Mouse (Mus musculus): ENCODE measurements around the gene Neurl4. TPM values are rescaled to one million over a fixed set of nuclear protein-coding genes. Genes with fewer than 3 reads are reported as not detected.
A peak's percentile ranks its signal among the peaks of the same experiment; 100 is the strongest.
"Not testable (repeated sequence)": the region's sequence is repeated elsewhere in the genome, so short reads cannot be mapped to it uniquely, and the experiment has no call there.

The Neurl4 gene
- polyA plus RNA-seq, 1 experiment from 2014 or later = 19.9 TPM

DNA sequence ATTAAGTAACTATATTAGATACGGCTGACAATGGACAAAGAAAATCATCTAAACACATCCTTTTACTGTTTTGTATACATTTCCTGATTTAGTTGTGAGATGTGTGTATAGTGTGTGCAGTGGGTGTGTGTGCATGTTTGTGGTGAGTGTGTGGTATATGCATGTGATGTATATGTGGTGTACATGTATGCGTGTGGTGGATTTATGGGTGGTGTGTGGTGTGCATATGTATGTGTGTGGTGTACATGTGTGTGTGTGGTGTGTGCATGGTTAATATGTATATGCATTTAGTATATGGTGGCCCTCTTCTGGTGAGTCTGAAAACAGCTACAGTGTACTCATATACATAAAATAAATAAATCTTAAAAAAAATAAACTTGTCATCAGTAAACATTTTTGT lies 26.6 kb downstream of the Neurl4 start:
- no peak for ATAC-seq (ENCODE audit: low FRiP score, low read depth)
- H3K4me1 ChIP-seq (replicated peaks) = peaks cover 5% of the 10 kb centered on the region
- no peaks in the 10 kb centered on the region for H3K27me3 ChIP-seq
- H3K9me3 ChIP-seq = no peaks in the 10 kb centered on the region
- no peak overlapping the region for H3K4me3 ChIP-seq
- 98% methylated on average over 2 of the region's 2 CpGs for WGBS
- H3K9ac ChIP-seq = no peak overlapping the region
- no peaks in the 10 kb centered on the region for H3K36me3 ChIP-seq
- no peak overlapping the region for H3K27ac ChIP-seq (replicated peaks)
- no peak overlapping the region for H3K4me2 ChIP-seq

DNA sequence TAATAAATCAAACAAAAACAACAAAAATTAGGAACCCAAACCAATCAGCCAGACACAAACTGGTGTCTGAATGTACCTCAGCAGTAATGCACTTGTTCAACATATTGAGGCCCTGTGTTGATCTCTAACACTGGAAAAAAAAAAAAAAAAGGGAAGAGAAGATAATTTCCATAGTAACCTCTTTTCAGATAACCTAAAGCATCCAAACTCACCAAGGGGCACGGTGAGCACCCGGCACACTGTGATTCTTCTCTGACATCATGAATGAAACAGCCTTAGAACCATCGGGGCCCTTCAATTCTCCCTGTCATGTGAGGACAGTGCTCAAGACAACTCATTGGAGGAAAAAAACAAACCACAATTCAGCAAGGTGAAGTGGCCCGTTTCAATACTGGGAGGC lies 28.8 kb downstream of the Neurl4 start:
- no peaks in the 10 kb centered on the region for H3K27me3 ChIP-seq
- H3K9me3 ChIP-seq = no peaks in the 10 kb centered on the region
- no peak overlapping the region for H3K27ac ChIP-seq (replicated peaks)
- H3K36me3 ChIP-seq = no peaks in the 10 kb centered on the region
- H3K9ac ChIP-seq = no peak overlapping the region
- no peak for ATAC-seq (ENCODE audit: low FRiP score, low read depth)
- WGBS = 87% methylated on average over 4 of the region's 4 CpGs
- no peak overlapping the region for H3K4me2 ChIP-seq
- no peak overlapping the region for H3K4me3 ChIP-seq
- H3K4me1 ChIP-seq (replicated peaks) = peaks cover 7% of the 10 kb centered on the region

DNA sequence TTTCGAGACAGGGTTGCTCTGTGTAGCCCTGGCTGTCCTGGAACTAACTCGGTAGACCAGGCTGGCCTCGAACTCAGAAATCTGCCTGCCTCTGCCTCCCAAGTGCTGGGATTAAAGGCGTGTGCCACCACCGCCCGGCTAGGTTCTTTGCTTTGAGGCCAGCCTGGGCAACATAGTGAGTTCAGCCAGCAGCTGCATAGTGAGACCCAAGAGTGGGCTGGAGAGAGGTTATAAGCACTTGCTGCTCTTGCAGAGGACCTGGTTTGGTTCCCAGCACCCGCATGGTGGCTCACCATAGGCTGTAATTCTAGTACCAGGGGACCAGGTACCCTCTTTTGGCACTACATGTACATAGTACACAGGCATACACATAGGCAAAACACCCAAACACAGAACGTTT lies 29.3 kb downstream of the Neurl4 start:
- not testable (repeated sequence) for ATAC-seq (ENCODE audit: low FRiP score, low read depth); H3K4me3 ChIP-seq; H3K36me3 ChIP-seq; H3K9me3 ChIP-seq; H3K27ac ChIP-seq (replicated peaks); H3K9ac ChIP-seq; H3K4me2 ChIP-seq; H3K27me3 ChIP-seq
- 87% methylated on average over 8 of the region's 8 CpGs for WGBS
- H3K4me1 ChIP-seq (replicated peaks) = peaks cover 11% of the 10 kb centered on the region

DNA sequence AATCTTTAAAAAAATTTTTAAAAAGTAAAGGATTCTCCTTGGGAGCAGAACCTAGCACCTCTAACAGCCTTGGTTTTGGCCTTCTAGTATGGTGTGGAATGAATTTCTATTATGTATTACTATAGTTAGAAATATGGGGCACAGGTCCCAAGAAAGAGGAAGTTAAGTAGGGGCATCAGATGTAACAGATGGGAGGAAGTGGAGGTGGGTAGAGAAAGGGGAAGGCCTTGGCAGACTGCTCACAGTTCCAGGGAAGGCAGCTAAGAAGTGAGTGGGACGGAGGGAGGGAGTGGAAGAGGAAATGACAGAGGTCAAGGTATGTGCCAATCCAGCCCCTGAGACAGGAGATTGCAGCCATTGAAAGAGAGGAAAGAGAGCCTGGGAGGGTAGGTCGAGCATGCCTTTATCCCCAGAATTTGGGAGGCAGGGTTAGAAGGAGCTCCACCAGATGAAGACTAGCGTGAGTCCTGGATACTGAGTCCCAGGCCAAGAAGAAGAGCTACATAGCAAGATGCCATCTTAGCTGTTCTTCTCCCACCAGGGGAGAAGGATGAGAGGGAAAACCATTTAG lies 30.2 kb downstream of the Neurl4 start:
- H3K4me3 ChIP-seq = no peak overlapping the region
- 0 out of 2 replicates have a peak, but pooled peaks cover 2% of the 10 kb centered on the region for H3K27me3 ChIP-seq
- no peak for ATAC-seq (ENCODE audit: low FRiP score, low read depth)
- no peak overlapping the region for H3K27ac ChIP-seq (replicated peaks)
- H3K36me3 ChIP-seq = no peaks in the 10 kb centered on the region
- H3K4me2 ChIP-seq = no peak overlapping the region
- WGBS = 75% methylated on average over 3 of the region's 3 CpGs
- H3K9me3 ChIP-seq = no peaks in the 10 kb centered on the region
- no peak overlapping the region for H3K9ac ChIP-seq
- peaks cover 18% of the 10 kb centered on the region for H3K4me1 ChIP-seq (replicated peaks)

DNA sequence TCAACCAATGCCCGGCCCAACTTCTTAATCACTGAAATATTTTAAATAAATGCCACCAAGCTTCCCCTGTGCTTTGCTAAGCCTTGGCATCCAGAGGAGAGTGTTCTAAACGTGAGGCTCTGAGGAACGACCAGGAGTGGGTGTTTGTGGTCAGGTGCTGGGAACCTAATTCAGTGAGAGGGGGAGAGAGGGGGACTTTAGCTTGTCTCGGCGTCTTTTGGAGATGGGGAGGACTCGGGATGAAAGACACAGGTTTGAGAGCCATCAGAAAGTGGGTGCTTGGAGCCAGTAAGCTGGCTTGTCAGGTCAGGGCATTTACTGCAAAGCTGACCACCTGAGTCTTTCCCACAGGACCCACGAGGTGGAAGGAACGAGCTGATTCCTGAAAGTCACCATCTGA lies 30.9 kb downstream of the Neurl4 start:
- H3K4me1 ChIP-seq (replicated peaks) = peaks cover 25% of the 10 kb centered on the region
- WGBS = 78% methylated on average over 8 of the region's 8 CpGs
- peaks cover 3% of the 10 kb centered on the region for H3K27me3 ChIP-seq
- no peak overlapping the region for H3K4me2 ChIP-seq
- no peak for ATAC-seq (ENCODE audit: low FRiP score, low read depth)
- no peaks in the 10 kb centered on the region for H3K36me3 ChIP-seq
- no peak overlapping the region for H3K4me3 ChIP-seq
- H3K9ac ChIP-seq = no peak overlapping the region
- no peak overlapping the region for H3K27ac ChIP-seq (replicated peaks)
- no peaks in the 10 kb centered on the region for H3K9me3 ChIP-seq

DNA sequence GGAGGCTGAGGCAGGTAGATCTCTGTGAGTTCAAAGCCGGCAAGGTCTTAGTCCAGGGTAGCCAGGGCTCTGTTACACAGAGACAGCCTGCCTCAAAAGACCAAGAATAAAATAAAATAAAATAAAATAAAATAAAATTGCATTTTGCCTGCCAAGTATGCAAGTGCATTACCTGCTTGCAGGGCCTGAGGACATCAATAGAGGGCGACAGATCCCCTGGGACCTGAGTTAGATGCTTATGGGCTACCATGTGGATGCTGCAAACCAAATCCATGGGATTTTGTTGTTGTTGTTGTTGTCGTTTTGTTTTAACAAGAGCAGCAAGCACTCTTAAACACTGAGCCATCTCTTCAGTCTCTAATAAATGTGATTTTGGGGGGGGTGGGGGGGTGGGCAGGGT lies 31.4 kb downstream of the Neurl4 start:
- ATAC-seq (ENCODE audit: low FRiP score, low read depth) = no peak
- peaks cover 28% of the 10 kb centered on the region for H3K4me1 ChIP-seq (replicated peaks)
- H3K27ac ChIP-seq (replicated peaks) = no peak overlapping the region
- 42% methylated on average over 3 of the region's 3 CpGs for WGBS
- H3K27me3 ChIP-seq = peaks cover 8% of the 10 kb centered on the region
- H3K4me3 ChIP-seq = no peak overlapping the region
- H3K36me3 ChIP-seq = no peaks in the 10 kb centered on the region
- no peak overlapping the region for H3K4me2 ChIP-seq
- H3K9ac ChIP-seq = no peak overlapping the region
- H3K9me3 ChIP-seq = no peaks in the 10 kb centered on the region

DNA sequence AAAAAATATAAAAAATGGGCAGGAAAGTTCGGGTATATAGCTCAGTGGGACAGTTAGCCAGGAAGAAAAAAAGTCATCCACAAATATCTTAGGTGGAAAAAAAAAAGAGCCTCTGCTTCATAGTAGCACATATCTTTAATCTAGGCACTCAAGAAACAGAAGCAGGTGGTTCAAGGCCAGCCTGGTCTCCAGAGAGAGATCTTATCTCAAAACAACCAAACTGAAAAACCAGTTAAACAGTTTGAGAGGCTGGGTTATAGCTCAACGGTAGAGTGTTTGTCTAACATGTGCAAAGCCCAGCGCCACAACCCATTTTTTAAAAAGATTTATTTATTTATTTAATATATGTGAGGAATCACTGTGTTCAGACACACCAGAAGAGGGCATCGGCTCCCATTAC lies 32.2 kb downstream of the Neurl4 start:
- H3K9me3 ChIP-seq = no peaks in the 10 kb centered on the region
- no peak for ATAC-seq (ENCODE audit: low FRiP score, low read depth)
- no peak overlapping the region for H3K4me2 ChIP-seq
- peaks cover 16% of the 10 kb centered on the region for H3K27me3 ChIP-seq
- peaks cover 28% of the 10 kb centered on the region for H3K4me1 ChIP-seq (replicated peaks)
- no peaks in the 10 kb centered on the region for H3K36me3 ChIP-seq
- no peak overlapping the region for H3K9ac ChIP-seq
- 82% methylated on average over 4 of the region's 4 CpGs for WGBS
- H3K4me3 ChIP-seq = no peak overlapping the region
- H3K27ac ChIP-seq (replicated peaks) = no peak overlapping the region

DNA sequence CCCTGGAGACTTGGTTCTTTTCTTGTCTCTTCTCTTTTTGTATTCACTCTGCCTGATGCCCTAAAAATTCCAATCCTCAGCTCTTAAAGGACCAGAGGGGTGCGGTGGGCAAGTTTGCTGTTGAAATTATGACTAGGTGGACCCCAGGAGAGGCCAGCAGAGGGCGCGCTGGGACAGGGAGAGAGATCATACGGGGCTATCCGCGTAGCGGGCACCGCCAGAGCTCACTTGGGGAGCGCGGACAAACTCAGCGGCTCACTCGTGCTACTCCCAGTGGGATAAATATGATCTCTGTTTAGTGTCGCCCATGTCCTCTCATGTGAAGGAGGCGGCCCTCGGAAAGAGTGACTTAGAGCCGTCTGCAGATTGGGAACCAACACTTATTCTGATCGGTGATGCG lies 33.3 kb downstream of the Neurl4 start:
- Histone ChIP-seq H3K4me3 (peak overlapping the region; percentile 14; the same call in 1 of the 2 replicates), H3K4me2 (peak overlapping the region; percentile 48), H3K9me3 (no peaks in the 10 kb centered on the region), H3K4me1 (replicated peaks) (peaks cover 28% of the 10 kb centered on the region), H3K9ac (no peak overlapping the region), H3K27ac (replicated peaks) (no peak overlapping the region), H3K27me3 (peaks cover 22% of the 10 kb centered on the region), H3K36me3 (no peaks in the 10 kb centered on the region)
- under 1% methylated on average over 18 of the region's 18 CpGs for WGBS
- ATAC-seq (ENCODE audit: low FRiP score, low read depth) = no peak

DNA sequence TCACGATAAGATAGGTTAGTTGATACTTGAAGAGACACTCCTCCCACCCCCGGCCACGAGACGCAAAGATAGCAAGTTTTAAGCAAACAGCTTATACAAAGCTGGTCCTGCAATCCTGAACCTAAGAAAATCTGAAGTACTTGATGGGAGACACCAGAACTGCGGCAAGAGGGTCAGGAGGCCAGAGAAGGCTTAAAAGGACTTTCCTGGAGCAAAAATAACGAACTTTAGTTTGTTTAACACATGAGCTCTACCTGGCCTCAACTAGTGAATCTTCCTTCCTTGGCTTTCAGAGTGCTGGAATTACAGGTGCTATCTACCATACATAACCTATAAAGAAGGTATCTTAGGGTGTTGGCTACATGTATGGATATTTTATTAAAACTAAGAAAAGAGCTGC lies 33.8 kb downstream of the Neurl4 start:
- Histone ChIP-seq H3K36me3 (no peaks in the 10 kb centered on the region), H3K4me1 (replicated peaks) (peaks cover 28% of the 10 kb centered on the region), H3K4me3 (no peak overlapping the region), H3K4me2 (peak overlapping the region; percentile 100), H3K27me3 (peaks cover 25% of the 10 kb centered on the region), H3K9ac (no peak overlapping the region), H3K9me3 (no peaks in the 10 kb centered on the region), H3K27ac (replicated peaks) (no peak overlapping the region)
- 21% methylated on average over 6 of the region's 6 CpGs for WGBS
- no peak for ATAC-seq (ENCODE audit: low FRiP score, low read depth)

DNA sequence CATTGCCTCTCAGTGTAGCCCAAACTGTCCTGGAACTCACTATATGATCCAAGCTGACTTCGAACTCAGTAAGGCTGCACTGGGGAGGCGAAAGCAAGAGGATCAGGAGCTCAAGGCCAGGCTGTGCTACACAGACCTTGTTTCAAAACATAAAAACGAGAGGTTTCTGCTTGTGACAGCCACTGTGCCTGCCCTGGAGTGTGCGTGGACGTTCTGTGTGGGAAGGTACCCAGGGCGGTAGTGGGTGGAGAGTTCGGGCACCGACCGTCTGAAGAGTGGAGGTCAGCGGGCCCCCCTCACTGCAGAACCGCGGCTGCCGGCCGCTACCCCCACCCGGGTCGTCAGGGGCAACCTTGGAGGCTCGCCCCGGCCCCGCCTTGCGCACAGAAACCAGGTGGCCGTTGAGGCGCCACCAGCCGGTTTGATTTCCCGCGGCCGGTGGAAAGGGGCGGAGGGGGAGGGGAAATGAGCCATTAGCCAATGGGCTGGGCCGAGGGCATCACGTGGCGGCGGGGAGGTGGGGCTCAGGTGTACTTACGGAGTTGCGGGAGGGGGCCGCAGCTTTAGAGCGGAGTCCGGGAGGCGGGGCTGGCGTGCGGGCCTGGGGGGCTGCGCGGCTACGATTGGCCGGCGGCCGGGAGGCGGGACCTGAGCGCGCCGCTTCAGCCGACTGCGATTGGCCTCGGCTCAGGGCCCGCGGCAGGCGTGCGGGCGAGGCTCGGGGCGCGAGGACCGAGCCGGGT lies 34.4 kb downstream of the Neurl4 start, which contains the start of gene Ybx2:
TSS of gene Ybx2 (plus strand) at position 660 of the 743 bp plus-strand sequence.
- H3K9me3 ChIP-seq = no peaks in the 10 kb centered on the region
- H3K27ac ChIP-seq (replicated peaks) = no peak within 1 kb of the TSS
- peak within 1 kb of the TSS; percentile 56 for H3K9ac ChIP-seq
- peaks cover 25% of the 10 kb centered on the region for H3K27me3 ChIP-seq
- H3K36me3 ChIP-seq = no peaks in the 10 kb centered on the region
- H3K4me3 ChIP-seq = peak within 1 kb of the TSS; percentile 69
- peak within 1 kb of the TSS; percentile 100 for H3K4me2 ChIP-seq
- WGBS = 1% methylated on average over 54 of the region's 62 CpGs
- H3K4me1 ChIP-seq (replicated peaks) = peaks cover 28% of the 10 kb centered on the region
- peak; percentile 96 for ATAC-seq (ENCODE audit: low FRiP score, low read depth)

DNA sequence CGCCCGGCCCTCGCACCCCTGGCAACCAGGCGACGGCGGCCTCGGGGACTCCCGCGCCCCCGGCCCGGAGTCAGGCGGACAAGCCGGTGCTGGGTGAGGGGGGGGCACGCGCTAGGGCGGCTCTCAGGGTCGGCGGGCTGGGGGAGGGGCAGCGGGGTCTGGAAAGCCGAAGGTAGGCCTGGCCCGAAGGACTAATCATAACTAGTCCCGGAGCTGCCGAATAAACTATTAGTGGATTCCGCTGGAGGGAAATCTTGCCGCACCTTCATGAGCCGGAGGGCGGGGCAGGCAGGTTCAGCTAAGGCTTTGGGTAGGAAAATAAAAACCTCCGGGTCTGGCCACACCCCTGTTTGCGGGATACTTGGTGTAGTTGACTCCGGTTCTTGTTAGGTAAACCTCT lies 35.3 kb downstream of the Neurl4 start:
- H3K4me3 ChIP-seq = peak overlapping the region; percentile 69
- no peaks in the 10 kb centered on the region for H3K36me3 ChIP-seq
- peaks cover 28% of the 10 kb centered on the region for H3K4me1 ChIP-seq (replicated peaks)
- H3K9ac ChIP-seq = peak overlapping the region; percentile 56
- H3K9me3 ChIP-seq = no peaks in the 10 kb centered on the region
- no peak; the same call in 1 of the 2 replicates for ATAC-seq (ENCODE audit: low FRiP score, low read depth)
- H3K27ac ChIP-seq (replicated peaks) = no peak overlapping the region
- H3K4me2 ChIP-seq = peak overlapping the region; percentile 100
- 3% methylated on average over 27 of the region's 30 CpGs for WGBS
- H3K27me3 ChIP-seq = peaks cover 25% of the 10 kb centered on the region

DNA sequence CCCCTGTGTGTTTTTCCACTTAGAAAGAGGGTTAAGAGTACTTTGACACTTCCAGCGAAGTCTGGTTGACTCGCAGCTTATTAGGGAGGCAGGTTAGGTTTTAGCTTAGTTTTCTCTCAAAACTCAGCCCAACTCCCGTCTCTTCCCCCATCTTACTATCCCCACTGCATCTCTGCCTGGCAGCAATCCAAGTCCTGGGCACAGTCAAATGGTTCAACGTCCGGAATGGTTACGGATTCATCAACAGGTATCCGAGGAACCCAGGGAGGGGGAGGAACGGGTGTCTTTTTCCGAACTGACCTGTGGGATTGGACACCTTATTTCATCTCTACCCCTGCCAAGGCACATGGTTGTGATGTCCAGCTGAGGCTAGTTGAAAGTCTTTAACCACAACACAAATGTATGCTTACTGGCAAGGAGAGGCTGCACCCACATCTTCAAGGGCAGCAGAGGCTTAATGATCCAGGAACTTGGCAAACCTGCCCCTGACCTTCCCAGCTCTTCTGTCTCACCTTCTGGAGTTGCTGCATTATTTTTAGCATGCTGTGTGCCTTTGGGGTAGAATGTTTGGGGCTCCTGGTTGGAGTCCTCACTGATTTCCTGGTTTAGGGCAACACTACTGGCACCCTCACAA lies 36.0 kb downstream of the Neurl4 start:
- no peak for ATAC-seq (ENCODE audit: low FRiP score, low read depth)
- Histone ChIP-seq H3K27me3 (peaks cover 25% of the 10 kb centered on the region), H3K4me3 (peak overlapping the region; percentile 69), H3K9me3 (no peaks in the 10 kb centered on the region), H3K36me3 (no peaks in the 10 kb centered on the region), H3K4me2 (peak overlapping the region; percentile 100), H3K4me1 (replicated peaks) (peaks cover 28% of the 10 kb centered on the region), H3K27ac (replicated peaks) (no peak overlapping the region), H3K9ac (peak overlapping the region; percentile 56; the same call in 1 of the 2 replicates)
- WGBS = 46% methylated on average over 9 of the region's 9 CpGs
